Mouse (Mus musculus): Measurements from ENCODE around the gene Birc6. TPM values are rescaled to one million over a fixed set of nuclear protein-coding genes. Genes with fewer than 3 reads are reported as not detected.

Gene Birc6
- 100 to 1,000 TPM; 108 to 113 TPM for total RNA-seq (2023)

DNA sequence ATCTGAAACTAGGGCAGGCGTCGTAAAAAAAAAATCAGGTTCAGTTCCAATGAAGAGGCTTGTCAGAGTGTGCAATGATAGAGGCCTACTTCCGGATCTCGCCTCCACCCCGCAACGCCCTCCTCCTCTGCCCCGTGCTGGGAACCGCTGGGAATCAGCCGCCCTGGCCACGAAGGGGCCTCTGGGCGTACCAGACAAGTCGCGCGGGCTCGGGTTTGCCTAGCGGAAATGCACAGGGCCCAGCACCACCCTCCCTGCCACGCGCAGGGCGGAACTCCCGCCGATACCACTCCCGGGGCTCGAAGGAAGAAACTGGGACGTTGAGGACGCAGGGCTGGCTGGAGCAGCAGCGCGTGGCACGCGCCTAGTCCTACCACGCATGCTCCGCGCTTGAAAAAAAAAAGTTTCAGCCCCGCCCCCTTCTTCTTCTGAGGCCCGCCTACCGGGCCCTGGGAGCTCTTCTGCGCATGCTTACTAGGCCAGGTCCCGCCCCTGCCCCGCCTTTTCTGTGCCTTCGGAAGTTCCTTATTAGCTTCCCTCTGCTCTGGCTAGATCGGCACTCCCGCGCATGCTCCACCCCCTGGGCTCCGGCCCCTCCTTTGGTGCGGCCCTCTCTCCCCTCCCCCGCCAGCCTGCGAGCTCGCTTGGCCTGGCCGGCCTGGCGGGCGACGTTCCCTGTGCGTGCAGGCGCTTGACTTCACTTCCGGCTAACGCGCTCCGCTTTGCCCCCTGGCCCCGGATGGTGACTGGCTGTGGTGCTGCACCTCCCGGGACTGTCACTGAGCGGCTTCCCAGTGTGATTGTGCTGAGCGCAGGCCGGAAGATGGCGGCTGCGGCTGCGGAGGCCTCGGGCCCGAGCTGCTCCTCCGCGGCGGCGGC lies at the start of gene Birc6:
Gene Birc6 (plus strand): TSS at position 567 of the 879 bp plus-strand sequence.

GRCm38 (mm10) chr17:74489024-74489900 lies 38.8 kb upstream of the Birc6 start, which contains the start of gene Yipf4:
Gene Yipf4, plus strand, starts transcription at chr17:74489493.

GRCm38 (mm10) chr17:74717618-74718151 lies 189.6 kb downstream of the Birc6 start, which contains the start of gene Ttc27:
Gene Ttc27, plus strand, starts transcription at chr17:74717732.

Other genes with a start within 250 kb of the Birc6 start
- gene Memo1, start 232.8 kb upstream of the Birc6 start, total RNA-seq (2023) = 10 to 100 TPM; 28.8 to 31.6 TPM
- gene Dpy30, start 204.4 kb upstream of the Birc6 start, total RNA-seq (2023) = 10 to 100 TPM; 44.6 to 52.9 TPM
- gene Spast, start 189.3 kb upstream of the Birc6 start, total RNA-seq (2023) = 10 to 100 TPM; 19.2 to 21.4 TPM
- 10 to 100 TPM in 1 of 2 experiments, 1 to 10 TPM in 1; 9.9 to 12.5 TPM for gene Slc30a6, start 132.7 kb upstream of the Birc6 start, total RNA-seq (2023)
- 1 to 10 TPM; 4.8 to 6.5 TPM for gene Nlrc4, start 69.2 kb upstream of the Birc6 start, total RNA-seq (2023)
- gene Yipf4, start 38.8 kb upstream of the Birc6 start, total RNA-seq (2023) = 10 to 100 TPM; 49.1 to 52.3 TPM
- gene Ttc27, start 189.4 kb downstream of the Birc6 start, total RNA-seq (2023) = 1 to 10 TPM; 7.2 to 8.9 TPM

Measured in neutrophil, adult 59 days (primary cell).